Mouse (Mus musculus): ENCODE measurements at regions not wholly inside any gene's neighbourhood (a gene's known extent, or its start where the extent isn't known, plus 50 kb on each side); places are given as distances from the start of the nearest gene placed in this dataset.
A peak's percentile ranks its signal among the peaks of the same experiment; 100 is the strongest.

DNA sequence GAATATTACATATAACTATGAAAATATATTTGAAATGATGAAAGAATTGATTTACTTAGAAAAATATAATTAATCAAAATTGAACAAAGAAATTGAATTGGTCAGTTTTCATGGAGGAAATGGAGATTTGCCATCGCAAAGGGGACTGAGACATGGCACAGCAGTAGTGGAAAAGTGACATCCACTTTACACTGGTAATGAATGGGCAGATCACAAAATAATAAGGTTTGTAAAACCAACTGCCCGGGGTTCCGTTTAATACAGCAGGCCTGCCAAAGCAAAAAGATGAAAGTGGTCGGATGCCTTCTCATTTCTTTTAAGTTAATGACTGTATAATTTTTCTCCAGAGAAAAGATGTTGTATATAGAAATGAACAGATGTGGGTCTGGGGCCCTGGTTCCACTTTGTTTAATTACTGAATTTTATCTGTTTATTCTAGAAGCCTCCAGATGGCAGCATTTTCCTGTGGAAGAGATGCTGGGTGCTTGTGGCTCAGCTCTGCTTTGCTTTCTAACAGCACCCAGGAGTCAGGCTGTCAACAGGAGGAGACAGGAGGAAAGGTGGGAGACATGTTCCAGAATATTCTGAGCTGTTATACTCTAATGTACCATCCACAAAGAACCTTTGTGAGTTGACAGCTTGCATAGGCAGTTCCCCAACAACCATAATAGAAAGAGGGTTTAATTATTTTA lies 75.6 kb upstream of the Fbxl17 start:
- DNase-seq (ENCODE audit: low spot score) = peak; percentile 14

DNA sequence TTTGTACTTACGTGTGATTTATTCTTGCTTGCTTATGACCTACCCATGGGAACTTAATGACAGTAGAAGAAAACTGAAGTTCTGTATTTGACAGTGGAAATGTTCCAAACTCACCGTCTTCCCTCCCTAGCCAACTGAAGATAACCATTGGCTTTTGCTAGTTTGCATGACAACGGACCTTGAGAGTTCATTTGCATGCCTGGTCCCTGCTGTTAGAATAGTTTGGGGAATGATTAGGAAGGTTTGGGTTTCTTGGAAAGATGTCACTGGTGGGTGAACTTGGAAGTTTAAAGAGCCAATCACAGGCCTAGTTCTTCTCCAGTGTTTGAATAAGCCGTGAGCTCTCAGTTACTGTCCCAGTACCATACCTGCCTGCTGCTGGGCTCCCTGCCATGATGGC lies 83.1 kb upstream of the Fbxl17 start:
- Histone ChIP-seq H3K4me1 (no peaks in the 10 kb centered on the region), H3K36me3 (replicated peaks) (no peaks in the 10 kb centered on the region), H3K27me3 (replicated peaks; ENCODE audit: low read depth, poor library complexity, severe bottlenecking) (no peaks in the 10 kb centered on the region), H3K4me3 (no peak overlapping the region), H3K27ac (replicated peaks) (no peak overlapping the region), H3K9me3 (no peaks in the 10 kb centered on the region)
- DNase-seq (ENCODE audit: low spot score) = no peak
- 75% methylated on average over 4 of the region's 4 CpGs for WGBS

More for the DNA sequence above, 75.6 kb upstream of the Fbxl17 start:
- Histone ChIP-seq H3K27ac (replicated peaks) (no peak overlapping the region), H3K36me3 (replicated peaks) (no peaks in the 10 kb centered on the region), H3K9me3 (no peaks in the 10 kb centered on the region), H3K27me3 (replicated peaks; ENCODE audit: low read depth, poor library complexity, severe bottlenecking) (no peaks in the 10 kb centered on the region), H3K4me3 (no peak overlapping the region), H3K4me1 (no peaks in the 10 kb centered on the region)
- WGBS = 74% methylated on average over 4 of the region's 4 CpGs

DNA sequence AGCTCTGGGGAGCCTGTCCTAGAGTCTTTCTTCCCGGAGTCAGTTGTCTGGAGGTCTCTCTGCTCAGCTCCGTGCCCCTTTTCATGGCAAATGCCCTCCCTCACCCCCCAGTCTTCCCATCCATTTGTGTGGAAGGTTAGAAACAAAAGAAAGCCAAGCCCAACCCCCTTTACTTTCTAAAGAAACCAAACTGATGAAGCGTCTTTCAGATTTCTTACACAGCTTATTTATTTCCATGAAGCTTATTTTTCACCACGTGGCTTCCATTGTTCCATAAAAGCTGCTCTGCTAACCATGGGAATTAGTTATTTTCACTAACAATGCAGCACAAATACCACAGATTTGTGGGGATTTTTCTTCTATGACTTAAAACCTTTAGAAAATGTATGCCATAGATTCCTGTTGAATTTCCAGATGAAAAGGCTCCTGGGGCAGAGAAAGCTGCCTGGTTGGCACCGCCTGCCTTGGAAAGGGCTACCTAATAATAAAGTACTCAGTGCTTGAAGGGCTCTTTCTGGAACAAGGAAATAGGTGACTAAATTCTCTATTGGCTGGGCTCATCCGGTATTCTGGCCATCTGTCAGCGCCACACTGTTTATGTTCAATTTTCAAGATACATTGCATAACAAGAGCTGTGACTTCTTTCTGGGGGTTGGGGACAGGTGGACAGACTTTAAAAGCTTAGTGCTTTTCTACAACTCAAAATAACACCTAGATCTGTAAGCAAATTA lies 107.4 kb upstream of the Fbxl17 start:
- no peaks in the 10 kb centered on the region for H3K27me3 ChIP-seq (replicated peaks; ENCODE audit: low read depth, poor library complexity, severe bottlenecking)
- H3K36me3 ChIP-seq (replicated peaks) = no peaks in the 10 kb centered on the region
- DNase-seq (ENCODE audit: low spot score) = no peak
- H3K9me3 ChIP-seq = no peaks in the 10 kb centered on the region
- H3K27ac ChIP-seq (replicated peaks) = no peak overlapping the region
- no peaks in the 10 kb centered on the region for H3K4me1 ChIP-seq
- no peak overlapping the region for H3K4me3 ChIP-seq
- WGBS = 45% methylated on average over 7 of the region's 7 CpGs

DNA sequence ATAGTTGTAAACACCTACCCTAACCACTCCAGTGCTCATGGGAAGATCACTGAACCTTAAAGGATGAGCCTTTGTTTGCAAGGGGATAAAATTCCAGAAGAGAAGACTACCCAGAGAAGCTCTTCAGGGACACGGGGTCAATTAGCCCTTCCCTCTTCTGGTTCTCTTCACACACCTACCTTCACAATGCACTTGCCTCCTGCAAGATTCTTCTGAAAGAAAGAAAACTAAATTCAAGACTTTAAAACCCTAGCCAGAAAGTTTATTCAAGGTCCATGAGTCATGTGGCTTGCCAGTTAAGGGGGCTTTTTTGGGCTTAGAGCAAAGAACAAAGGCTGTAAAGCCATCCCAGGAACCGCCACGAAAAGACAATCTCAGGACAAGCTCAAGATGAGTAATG lies 122.9 kb upstream of the Fbxl17 start:
- 27% methylated on average over 3 of the region's 3 CpGs for WGBS
- Histone ChIP-seq H3K27ac (replicated peaks) (no peak overlapping the region), H3K36me3 (replicated peaks) (no peaks in the 10 kb centered on the region), H3K4me3 (no peak overlapping the region), H3K4me1 (no peaks in the 10 kb centered on the region), H3K9me3 (no peaks in the 10 kb centered on the region), H3K27me3 (replicated peaks; ENCODE audit: low read depth, poor library complexity, severe bottlenecking) (no peaks in the 10 kb centered on the region)
- DNase-seq (ENCODE audit: low spot score) = no peak

DNA sequence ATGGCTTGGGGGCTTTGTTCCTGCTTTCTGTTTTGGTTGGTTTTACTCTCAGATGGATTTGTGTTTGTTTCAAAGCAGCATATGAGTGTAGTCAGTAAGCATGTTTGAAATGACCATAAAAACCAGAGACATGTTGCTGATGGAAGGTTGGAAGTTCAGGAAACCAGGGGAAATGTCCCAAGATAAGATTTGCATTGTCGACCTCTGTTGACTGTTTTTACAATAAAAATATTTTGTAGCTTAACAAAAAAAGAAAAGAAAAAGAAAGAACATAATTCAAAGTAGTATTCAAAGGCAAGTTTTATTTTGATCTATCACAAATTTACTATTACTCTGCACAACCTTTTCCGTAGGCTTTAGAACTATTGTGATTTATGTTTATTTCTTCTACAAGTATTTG lies 137.8 kb upstream of the Fbxl17 start:
- no peaks in the 10 kb centered on the region for H3K36me3 ChIP-seq (replicated peaks)
- no peak for DNase-seq (ENCODE audit: low spot score)
- no peaks in the 10 kb centered on the region for H3K4me1 ChIP-seq
- no peaks in the 10 kb centered on the region for H3K9me3 ChIP-seq
- no peak overlapping the region for H3K4me3 ChIP-seq
- H3K27ac ChIP-seq (replicated peaks) = no peak overlapping the region
- WGBS = 85% methylated on average over 2 of the region's 2 CpGs
- H3K27me3 ChIP-seq (replicated peaks; ENCODE audit: low read depth, poor library complexity, severe bottlenecking) = no peaks in the 10 kb centered on the region

DNA sequence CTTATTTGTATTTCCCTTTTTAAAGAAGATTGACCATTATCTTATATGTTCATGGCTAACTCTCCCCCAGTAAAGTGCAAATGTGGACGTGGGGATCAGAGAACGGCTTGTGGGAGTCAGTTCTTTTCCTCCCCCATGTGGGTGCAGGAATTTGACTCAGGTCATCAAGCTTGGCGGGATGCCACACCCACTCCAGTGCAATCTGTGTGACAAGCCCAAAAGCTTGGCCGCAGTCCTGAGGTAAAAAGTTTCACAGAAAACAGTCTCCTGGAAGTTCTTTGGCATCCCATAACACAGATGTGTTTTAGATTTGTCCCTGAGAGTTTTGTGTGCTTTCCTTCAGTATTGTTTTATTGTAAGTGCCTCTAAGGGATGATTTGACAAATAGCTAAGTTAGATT lies 144.6 kb upstream of the Fbxl17 start:
- H3K36me3 ChIP-seq (replicated peaks) = no peaks in the 10 kb centered on the region
- no peaks in the 10 kb centered on the region for H3K27me3 ChIP-seq (replicated peaks; ENCODE audit: low read depth, poor library complexity, severe bottlenecking)

DNA sequence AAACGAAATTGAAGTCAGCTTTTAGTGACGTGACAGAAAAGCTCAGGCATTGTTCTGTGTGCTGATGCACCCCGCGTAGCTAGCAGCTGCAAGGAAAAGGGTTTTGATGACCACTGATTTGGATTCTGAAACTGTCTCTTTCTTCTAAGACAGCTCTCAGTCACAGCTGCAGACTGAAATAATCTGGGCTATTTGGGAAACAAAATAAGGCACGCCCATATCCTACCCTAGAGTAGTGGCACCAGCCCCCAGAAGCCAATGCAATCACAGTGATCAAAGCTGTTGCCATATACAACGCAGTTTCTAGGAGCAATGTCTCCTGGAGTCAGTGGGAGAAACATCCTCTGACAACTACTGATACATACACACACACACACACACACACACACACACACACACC lies 157.9 kb upstream of the Fbxl17 start:
- no peaks in the 10 kb centered on the region for H3K36me3 ChIP-seq (replicated peaks)
- no peaks in the 10 kb centered on the region for H3K27me3 ChIP-seq (replicated peaks; ENCODE audit: low read depth, poor library complexity, severe bottlenecking)
- no peaks in the 10 kb centered on the region for H3K9me3 ChIP-seq
- WGBS = 78% methylated on average over 6 of the region's 6 CpGs
- no peak overlapping the region for H3K4me3 ChIP-seq
- DNase-seq (ENCODE audit: low spot score) = no peak
- no peak overlapping the region for H3K27ac ChIP-seq (replicated peaks)
- no peaks in the 10 kb centered on the region for H3K4me1 ChIP-seq

More for the DNA sequence above, 144.6 kb upstream of the Fbxl17 start:
- WGBS = 91% methylated on average over 4 of the region's 4 CpGs
- no peak overlapping the region for H3K4me3 ChIP-seq
- H3K4me1 ChIP-seq = no peaks in the 10 kb centered on the region
- H3K27ac ChIP-seq (replicated peaks) = no peak overlapping the region
- DNase-seq (ENCODE audit: low spot score) = no peak
- H3K9me3 ChIP-seq = no peaks in the 10 kb centered on the region

DNA sequence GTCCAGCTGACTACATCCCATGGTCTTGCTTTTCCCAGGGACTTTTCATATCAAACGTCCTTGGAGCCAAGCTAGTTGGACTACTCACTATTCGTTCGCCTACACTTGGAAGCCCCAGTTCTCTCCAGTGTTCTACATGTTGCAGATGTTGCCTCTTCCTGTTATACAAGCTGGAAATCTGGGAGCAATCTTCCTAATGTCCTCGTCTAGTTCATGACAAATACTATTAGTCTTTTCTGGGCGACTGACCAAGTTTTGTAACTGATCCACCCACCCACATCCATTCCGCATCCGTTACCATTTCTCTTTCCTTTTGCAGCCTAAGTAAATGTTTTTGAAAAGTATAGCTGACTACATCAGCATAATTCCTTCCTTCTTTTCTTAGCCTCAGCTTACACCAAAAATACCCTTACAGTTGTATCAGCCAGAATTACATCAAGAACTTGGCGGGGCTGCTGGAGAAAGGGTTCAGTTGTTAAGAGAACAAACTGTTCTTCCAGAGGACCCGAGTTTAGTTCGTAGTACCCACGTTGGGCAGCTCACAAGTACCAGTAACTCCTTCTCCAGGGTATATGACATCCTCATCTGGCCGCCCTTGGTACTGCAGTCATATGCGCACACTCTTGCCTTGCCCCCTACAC lies 161.1 kb upstream of the Fbxl17 start:
- WGBS = 84% methylated on average over 13 of the region's 13 CpGs
- Histone ChIP-seq H3K4me3 (no peak overlapping the region), H3K27me3 (replicated peaks; ENCODE audit: low read depth, poor library complexity, severe bottlenecking) (no peaks in the 10 kb centered on the region), H3K9me3 (no peaks in the 10 kb centered on the region), H3K27ac (replicated peaks) (no peak overlapping the region), H3K4me1 (no peaks in the 10 kb centered on the region), H3K36me3 (replicated peaks) (no peaks in the 10 kb centered on the region)
- no peak for DNase-seq (ENCODE audit: low spot score)

DNA sequence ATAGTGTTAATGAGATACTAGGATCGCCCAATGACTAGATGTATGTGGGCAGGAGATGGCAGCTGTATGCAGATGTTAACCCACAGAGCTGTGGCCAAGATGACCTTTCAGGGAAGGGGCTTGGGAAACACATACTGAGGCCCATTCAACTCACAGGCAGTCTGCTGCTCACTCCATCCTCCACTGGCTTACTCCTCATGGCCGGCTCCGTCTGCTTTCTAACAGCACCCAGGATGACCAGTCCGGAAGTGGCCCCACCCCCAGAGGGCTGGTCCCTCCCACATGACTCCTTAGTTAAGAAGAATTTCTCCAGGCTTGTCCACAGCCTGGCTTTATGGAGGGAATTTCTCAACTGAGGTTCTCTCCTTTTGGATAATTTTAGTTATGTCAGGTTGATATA lies 161.8 kb upstream of the Fbxl17 start:
- Histone ChIP-seq H3K4me3 (no peak overlapping the region), H3K9me3 (no peaks in the 10 kb centered on the region), H3K27me3 (replicated peaks; ENCODE audit: low read depth, poor library complexity, severe bottlenecking) (no peaks in the 10 kb centered on the region), H3K4me1 (no peaks in the 10 kb centered on the region), H3K27ac (replicated peaks) (no peak overlapping the region), H3K36me3 (replicated peaks) (no peaks in the 10 kb centered on the region)
- DNase-seq (ENCODE audit: low spot score) = no peak
- WGBS = 89% methylated on average over 4 of the region's 4 CpGs

DNA sequence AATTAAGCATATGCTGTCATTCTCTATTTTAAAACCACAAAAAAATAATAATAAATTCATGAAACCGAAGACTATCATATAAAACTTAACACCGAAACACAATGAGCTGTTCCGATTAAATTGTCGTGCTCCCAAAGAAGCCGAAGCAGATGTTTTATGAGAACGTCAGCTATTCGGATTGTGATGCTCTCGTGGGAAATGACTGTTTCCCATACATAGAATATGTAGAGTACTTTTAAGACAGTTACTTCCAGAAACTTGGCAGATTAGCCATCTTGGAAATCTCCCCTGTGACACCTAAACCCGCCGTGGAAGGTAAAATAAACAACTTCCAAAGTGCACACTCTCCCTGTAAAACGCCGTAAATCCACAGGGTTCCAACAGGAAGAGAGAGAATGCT lies 162.4 kb upstream of the Fbxl17 start:
- WGBS = 70% methylated on average over 12 of the region's 12 CpGs
- no peak for DNase-seq (ENCODE audit: low spot score)
- Histone ChIP-seq H3K27me3 (replicated peaks; ENCODE audit: low read depth, poor library complexity, severe bottlenecking) (no peaks in the 10 kb centered on the region), H3K4me3 (no peak overlapping the region), H3K36me3 (replicated peaks) (no peaks in the 10 kb centered on the region), H3K4me1 (no peaks in the 10 kb centered on the region), H3K9me3 (no peaks in the 10 kb centered on the region), H3K27ac (replicated peaks) (no peak overlapping the region)

DNA sequence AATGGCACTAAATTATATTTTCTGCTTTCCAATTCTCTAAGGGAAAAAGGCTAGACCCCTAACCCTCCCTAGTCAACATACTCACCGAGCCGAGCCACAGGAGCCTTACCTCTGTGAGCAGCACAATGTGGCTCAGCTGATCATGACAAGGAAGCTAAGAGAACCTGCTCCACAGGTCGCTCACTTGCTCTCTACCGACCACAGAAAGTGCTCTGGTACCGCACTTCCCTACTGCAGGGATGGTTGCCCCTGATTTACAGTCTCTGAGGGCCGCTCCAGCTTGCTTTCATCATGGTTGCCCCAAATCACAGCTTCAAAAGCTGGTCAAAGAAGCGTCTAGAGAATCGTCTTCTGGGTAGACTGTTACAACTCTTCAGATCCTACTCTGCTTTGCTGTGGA lies 177.0 kb upstream of the Fbxl17 start:
- no peak overlapping the region for H3K27ac ChIP-seq (replicated peaks)
- 82% methylated on average over 8 of the region's 8 CpGs for WGBS
- no peak for DNase-seq (ENCODE audit: low spot score)
- no peaks in the 10 kb centered on the region for H3K27me3 ChIP-seq (replicated peaks; ENCODE audit: low read depth, poor library complexity, severe bottlenecking)
- no peaks in the 10 kb centered on the region for H3K36me3 ChIP-seq (replicated peaks)
- no peaks in the 10 kb centered on the region for H3K4me1 ChIP-seq
- no peak overlapping the region for H3K4me3 ChIP-seq
- H3K9me3 ChIP-seq = no peaks in the 10 kb centered on the region

DNA sequence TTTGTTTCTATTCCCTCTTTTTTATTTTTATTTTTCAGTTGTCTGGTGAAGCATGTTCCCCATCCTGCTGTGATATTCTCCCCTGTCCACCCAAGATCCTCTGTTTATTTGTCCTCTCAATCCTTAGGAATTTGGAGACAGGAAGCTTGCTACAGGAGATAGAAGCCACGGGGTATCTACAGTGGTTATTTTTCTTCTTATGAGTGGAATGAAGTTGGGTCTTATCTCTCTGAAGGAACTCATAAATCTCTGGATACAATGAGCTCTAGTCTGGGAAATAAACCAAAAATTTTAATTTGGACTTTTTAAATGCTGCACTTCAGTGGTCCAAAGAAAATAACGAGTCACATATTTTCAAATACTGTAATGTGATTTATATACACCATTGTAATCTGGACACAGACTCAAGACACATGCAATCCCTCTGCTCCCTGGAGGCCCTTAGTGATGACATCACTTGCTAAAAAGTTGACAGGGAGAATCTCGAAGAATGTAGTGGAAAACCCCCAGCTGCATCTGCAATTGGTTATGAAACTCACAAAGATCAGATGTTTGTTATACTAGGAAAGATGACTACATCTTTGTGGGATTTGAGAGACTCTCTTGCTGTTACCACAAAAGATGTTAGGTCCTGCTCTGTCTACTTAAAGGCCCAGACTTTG lies 178.3 kb upstream of the Fbxl17 start:
- no peaks in the 10 kb centered on the region for H3K9me3 ChIP-seq
- no peaks in the 10 kb centered on the region for H3K4me1 ChIP-seq
- no peak for DNase-seq (ENCODE audit: low spot score)
- H3K4me3 ChIP-seq = no peak overlapping the region
- H3K36me3 ChIP-seq (replicated peaks) = no peaks in the 10 kb centered on the region
- WGBS = 72% methylated on average over 3 of the region's 3 CpGs
- no peaks in the 10 kb centered on the region for H3K27me3 ChIP-seq (replicated peaks; ENCODE audit: low read depth, poor library complexity, severe bottlenecking)
- no peak overlapping the region for H3K27ac ChIP-seq (replicated peaks)

Data from embryonic facial prominence, embryonic 10.5 days (tissue).